Mouse (Mus musculus): ENCODE data around the gene Cnot2. TPM values are rescaled to one million over a fixed set of nuclear protein-coding genes. Genes with fewer than 3 reads are reported as not detected.
A peak's percentile ranks its signal among the peaks of the same experiment; 100 is the strongest.

The Cnot2 gene
- total RNA-seq, 1 experiment from 2014 or later = 211 TPM

GRCm38 (mm10) chr10:116505303-116506014 is 75.9 kb downstream of the Cnot2 start:
- peak; percentile 97 for ATAC-seq (ENCODE audit: extremely low read depth, insufficient number of reproducible peaks, low FRiP score, poor library complexity, severe bottlenecking)

DNA sequence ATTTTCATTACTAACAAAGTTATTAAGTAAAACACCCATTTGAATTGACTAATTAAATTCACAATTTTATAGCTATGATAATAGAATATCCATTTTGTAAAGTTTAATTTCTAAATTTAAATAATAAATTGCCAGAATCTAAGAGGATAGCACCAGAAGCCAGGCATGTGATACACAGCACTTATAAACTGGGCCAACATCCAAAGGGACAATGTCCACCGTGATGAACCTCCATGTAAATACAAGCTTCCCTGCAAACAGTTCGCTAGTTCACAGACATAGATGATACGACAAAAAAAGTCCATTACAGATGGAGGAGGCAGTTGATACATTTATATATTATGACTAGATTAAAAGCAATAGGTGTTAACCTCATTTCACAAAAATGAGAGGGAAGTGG is 88.5 kb downstream of the Cnot2 start:
- ATAC-seq (ENCODE audit: extremely low read depth, insufficient number of reproducible peaks, low FRiP score, poor library complexity, severe bottlenecking) = no peak

DNA sequence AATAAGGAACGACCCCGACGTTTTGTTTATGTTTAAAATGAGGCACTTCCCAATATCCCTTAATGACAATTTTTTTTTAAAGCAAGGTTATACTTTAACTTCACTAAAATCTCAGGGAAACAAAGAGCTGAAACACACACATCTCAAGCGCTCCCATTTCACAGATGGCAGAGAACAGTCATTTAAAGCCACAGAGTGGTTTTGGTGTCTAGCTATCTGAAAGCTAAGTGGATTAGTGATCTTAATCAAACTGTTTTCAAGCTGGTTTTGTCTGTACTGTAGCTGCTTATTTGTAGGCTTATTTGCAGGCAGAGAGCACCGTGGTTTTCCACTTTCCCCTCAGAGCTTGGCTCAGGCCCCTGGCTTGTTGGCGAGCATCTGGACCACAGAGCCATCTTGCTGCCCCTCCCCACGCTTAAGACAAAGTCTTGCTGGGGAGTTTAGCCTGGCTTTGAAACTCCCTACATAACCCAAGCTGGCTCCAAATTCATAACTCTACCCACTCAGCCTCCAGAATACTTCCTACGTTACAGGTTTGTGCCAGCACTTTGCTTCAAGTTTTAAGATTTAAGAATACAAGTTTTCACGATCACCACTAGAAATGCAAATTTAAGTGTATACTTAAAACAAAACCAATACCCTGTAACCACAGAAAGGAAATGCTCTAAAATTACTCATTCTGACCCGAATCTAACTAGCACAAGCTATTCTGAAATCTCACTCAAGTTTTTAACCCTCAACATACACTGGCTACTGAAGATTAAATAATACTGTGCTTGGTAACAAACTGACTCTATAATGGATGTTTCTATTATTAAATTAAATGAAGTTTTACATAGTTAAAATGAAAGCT is 94.2 kb downstream of the Cnot2 start:
- ATAC-seq (ENCODE audit: extremely low read depth, insufficient number of reproducible peaks, low FRiP score, poor library complexity, severe bottlenecking) = no peak

DNA sequence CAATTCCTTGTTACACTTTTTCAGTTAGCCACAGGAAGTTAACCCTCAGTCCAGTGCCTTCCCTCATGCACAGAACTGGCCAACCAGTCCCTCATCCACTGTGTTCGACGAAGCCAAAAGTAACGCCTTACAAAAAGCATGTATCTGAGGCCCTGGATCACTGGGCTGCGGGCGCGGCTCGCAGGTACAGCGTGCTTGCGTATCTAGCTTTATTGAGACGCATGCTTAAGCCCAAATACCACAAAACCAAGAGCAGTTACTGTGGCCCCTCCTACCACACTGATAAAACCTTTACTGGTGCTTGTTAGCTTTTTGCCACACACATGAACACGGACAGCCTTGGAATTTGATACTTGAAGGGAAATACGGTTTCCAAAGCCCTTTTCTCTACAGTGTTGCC is 99.4 kb downstream of the Cnot2 start:
- no peak for ATAC-seq (ENCODE audit: extremely low read depth, insufficient number of reproducible peaks, low FRiP score, poor library complexity, severe bottlenecking)

- no peak for ATAC-seq (ENCODE audit: extremely low read depth, insufficient number of reproducible peaks, low FRiP score, poor library complexity, severe bottlenecking)
These were observed 100.3 kb downstream of the Cnot2 start for GRCm38 (mm10) chr10:116480988-116481387.

GRCm38 (mm10) chr10:116476559-116476958 is 104.8 kb downstream of the Cnot2 start:
- no peak for ATAC-seq (ENCODE audit: extremely low read depth, insufficient number of reproducible peaks, low FRiP score, poor library complexity, severe bottlenecking)

DNA sequence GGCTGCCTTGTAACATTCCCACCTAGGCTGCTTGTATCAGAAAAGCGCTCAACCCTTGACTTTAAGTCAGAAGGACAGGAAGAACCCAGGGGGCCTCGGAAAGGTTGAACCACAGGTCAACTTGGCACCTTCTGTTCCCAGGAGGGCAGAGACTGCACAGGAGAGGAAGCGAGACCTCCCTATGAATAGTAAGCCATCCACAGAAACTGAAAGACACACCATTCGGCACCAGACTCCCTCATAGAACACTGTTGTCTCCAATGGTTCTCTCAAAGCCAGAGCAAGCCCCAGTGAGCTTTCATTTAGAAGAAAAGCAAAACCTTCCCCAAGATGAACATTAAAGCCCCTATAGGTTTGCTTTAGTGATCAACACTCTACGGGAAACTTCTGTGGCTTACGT is 105.6 kb downstream of the Cnot2 start:
- no peak for ATAC-seq (ENCODE audit: extremely low read depth, insufficient number of reproducible peaks, low FRiP score, poor library complexity, severe bottlenecking)

GRCm38 (mm10) chr10:116473759-116474549 is 107.4 kb downstream of the Cnot2 start, which contains the start of gene Kcnmb4:
Gene Kcnmb4, minus strand, starts transcription at chr10:116473878.
- ATAC-seq (ENCODE audit: extremely low read depth, insufficient number of reproducible peaks, low FRiP score, poor library complexity, severe bottlenecking) = no peak

DNA sequence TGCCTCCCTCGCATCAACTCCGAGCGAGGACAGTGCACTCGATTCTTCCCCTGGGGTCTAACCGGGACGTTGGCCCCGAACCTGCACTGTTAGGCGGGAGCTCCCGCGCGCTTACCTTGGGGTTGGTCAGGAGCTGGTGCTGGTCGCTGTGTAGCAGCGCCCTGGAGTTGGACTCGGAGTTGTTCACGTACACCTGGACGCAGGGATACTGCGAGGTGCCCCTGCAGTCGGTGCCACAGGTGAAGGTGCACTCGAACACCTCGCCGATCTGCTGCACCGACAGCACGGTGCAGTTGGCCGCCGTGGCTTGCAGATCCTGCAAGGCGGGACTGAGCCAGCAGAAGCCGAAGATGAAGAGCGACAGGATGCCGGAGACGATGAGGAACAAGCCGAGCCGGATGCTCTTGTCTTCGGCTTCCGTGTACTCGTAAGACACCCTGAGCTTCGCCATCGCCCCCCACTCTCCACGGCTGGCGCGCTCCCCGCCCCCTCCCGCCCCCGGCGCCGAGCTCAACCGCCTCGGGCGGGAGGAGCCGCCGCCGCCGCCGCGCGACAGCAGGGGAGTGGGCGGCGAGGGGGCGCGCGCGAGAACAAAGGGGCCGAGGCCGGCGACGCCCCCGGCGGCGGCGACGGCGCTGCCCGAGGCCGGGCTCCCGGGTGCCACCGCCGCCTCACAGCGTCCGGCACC is 108.1 kb downstream of the Cnot2 start:
- peak; percentile 65; the same call in 1 of the 2 replicates for ATAC-seq (ENCODE audit: extremely low read depth, insufficient number of reproducible peaks, low FRiP score, poor library complexity, severe bottlenecking)

- no peak for ATAC-seq (ENCODE audit: extremely low read depth, insufficient number of reproducible peaks, low FRiP score, poor library complexity, severe bottlenecking)
These were observed 108.7 kb downstream of the Cnot2 start for GRCm38 (mm10) chr10:116472579-116472978.

DNA sequence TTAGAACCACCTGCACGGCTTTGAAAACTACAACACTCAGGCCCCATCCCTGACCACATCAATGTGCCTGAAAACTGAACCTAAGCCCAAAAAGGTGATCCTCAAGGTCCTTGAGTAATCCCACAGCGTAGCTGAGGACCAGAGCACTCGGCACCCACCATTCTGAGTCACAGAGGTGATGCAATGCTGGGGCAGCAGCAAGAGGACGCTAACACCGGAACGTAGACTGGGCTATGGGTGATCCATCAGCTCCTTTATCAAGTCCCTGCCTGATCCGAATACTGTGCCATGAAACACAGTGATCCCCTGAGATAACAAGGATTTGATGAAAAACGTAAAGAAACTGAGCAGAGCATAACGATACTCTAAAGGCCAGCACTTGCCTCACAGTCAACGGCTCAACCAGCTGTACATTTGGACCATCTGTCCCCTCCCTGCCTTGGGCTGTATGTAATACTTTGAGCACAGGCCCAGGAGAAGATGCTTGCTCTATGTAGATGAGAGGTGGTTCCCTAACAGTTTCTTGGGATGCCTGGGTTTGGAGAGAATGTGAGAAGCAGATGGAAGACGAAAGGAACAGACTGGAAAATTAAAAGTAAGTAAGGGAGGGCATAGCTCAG is 110.9 kb downstream of the Cnot2 start:
- no peak for ATAC-seq (ENCODE audit: extremely low read depth, insufficient number of reproducible peaks, low FRiP score, poor library complexity, severe bottlenecking)

DNA sequence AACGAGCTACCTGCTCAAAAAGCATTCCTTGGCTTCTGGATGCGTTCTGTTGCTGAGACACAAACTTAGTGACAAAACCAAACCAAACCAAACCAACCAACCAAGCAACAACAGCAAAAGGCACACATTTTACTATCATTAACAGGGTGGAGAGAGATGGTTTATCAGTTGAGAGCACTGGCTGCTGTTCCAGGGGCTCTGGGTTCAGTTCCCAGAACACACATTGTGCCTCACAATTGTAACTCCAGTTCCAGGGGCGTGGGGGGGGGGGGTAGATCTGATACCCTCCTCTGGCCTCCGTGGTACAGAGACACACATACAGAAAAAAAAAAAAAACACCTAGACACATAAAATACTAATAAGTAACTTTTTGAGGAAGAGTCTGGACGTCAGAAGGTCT is 113.2 kb downstream of the Cnot2 start:
- no peak for ATAC-seq (ENCODE audit: extremely low read depth, insufficient number of reproducible peaks, low FRiP score, poor library complexity, severe bottlenecking)

DNA sequence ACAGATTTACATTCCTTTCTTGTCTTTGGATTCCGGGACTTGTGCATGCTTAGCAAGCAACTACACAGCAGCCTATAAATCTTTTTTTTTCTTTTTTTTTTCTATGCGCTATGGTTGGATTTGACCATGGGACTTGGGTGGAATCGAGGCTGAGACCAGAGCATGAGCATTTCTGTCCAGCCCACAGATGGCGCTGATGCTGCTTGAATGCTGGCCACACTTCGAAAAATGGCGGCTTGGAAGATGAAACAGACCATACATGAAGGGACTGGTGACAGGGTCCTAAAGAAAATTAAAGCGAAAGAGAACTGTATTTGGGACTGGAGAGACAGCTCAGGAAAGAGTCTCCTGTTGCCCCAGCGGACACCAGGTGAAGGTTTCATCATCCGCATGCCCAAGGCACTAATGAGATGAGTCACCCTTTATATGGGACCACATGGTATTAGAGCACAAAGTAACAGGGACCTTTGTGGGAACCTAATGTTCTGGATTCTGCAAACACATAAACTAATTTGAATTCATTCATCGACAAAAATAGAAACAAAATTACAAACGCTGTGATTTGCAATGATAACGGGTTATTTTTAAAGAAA is 117.5 kb downstream of the Cnot2 start:
- ATAC-seq (ENCODE audit: extremely low read depth, insufficient number of reproducible peaks, low FRiP score, poor library complexity, severe bottlenecking) = no peak

GRCm38 (mm10) chr10:116461443-116461842 is 119.9 kb downstream of the Cnot2 start:
- ATAC-seq (ENCODE audit: extremely low read depth, insufficient number of reproducible peaks, low FRiP score, poor library complexity, severe bottlenecking) = no peak

GRCm38 (mm10) chr10:116458786-116459185 is 122.5 kb downstream of the Cnot2 start:
- ATAC-seq (ENCODE audit: extremely low read depth, insufficient number of reproducible peaks, low FRiP score, poor library complexity, severe bottlenecking) = no peak

DNA sequence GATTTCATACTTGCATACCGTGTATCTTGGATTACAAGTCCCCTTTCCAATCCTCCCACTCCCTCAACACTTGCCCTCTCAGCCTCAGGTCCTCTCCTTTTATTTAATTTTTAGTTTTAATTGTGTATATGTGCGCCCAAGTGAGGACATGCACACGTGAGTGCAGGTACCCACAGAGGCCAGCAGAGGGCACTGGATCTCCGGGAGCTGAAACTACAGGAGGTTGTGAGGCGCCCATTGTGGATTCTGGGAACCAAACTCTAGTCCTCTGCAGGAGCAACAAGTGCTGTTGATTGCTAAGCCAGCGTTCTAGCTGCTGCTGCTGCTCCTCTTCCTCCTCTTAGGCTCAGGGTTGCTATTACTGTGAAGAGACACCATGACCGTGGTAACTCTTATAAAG is 128.5 kb downstream of the Cnot2 start:
- ATAC-seq (ENCODE audit: extremely low read depth, insufficient number of reproducible peaks, low FRiP score, poor library complexity, severe bottlenecking) = no peak

GRCm38 (mm10) chr10:116450621-116451020 is 130.7 kb downstream of the Cnot2 start:
- no peak for ATAC-seq (ENCODE audit: extremely low read depth, insufficient number of reproducible peaks, low FRiP score, poor library complexity, severe bottlenecking)

DNA sequence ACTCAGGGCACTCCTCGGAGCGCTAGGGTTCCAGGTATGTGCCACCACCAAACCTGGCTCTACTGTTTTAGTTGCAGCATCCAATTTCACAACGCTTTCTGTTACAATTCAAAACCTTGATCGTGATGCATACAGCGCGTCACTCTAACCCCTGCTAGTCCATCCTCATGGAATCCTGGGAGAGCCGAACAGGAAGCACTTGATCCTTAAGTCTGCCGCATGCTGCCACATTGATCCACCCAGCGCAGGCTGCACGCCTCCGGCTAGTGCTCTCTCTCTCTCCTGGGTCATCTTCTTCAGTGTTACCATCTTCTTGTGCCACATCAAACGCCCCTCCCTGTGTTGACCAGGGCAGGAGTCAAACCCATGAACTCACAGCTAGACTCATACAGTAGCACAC is 133.1 kb downstream of the Cnot2 start:
- ATAC-seq (ENCODE audit: extremely low read depth, insufficient number of reproducible peaks, low FRiP score, poor library complexity, severe bottlenecking) = no peak

All from neutrophil, adult 5-6 weeks (primary cell).